In genomic region chr5:142901355-142901802, GRCm38 (mm10) we compare ENCODE assay signal across 9 mouse cellular contexts. TPM values are rescaled to one million over a fixed set of nuclear protein-coding genes. Genes with fewer than 3 reads are reported as not detected.
A peak's percentile ranks its signal among the peaks of the same experiment; 100 is the strongest.
DNase-seq lines count a peak whose midpoint lies in the region; ATAC-seq and TF ChIP-seq lines count a peak whose summit lies in the region.
"Had no signal": no experiment of that assay in that cellular context is flagged by ENCODE, and none has a peak within 500 bp of the region (broad histone marks: within the 10 kb centered on the region; RNA-seq: fewer than 3 reads in every experiment).

No protein-coding gene starts in this region.

- peaks cover 34% of the 10 kb centered on the region for H3K36me3 ChIP-seq in midbrain, embryonic 11.5 days (ENCODE audit: control insufficient read depth, insufficient read depth, low read length)
- peaks cover 35% of the 10 kb centered on the region for H3K36me3 ChIP-seq in midbrain, embryonic 16.5 days (ENCODE audit: control insufficient read depth, insufficient read depth, low read length)
- H3K36me3 ChIP-seq in heart, embryonic 11.5 days (ENCODE audit: control insufficient read depth, insufficient read depth, low read length) = peaks cover 33% of the 10 kb centered on the region
- peaks cover 53% of the 10 kb centered on the region for H3K36me3 ChIP-seq in lung, postnatal 0 days (ENCODE audit: insufficient read depth, low read length)
- no peaks in the 10 kb centered on the region; the same call in 1 of the 2 replicates for H3K36me3 ChIP-seq in testis, adult 2 months (ENCODE audit: control insufficient read depth, insufficient read depth, low read length)

- DNase-seq in midbrain, embryonic 11.5 days (ENCODE audit: low spot score, missing footprints) = peak; percentile 93
- peak; percentile 68 for DNase-seq in embryo, embryonic 10 days (ENCODE audit: low spot score)
- DNase-seq in lung, postnatal 0 days (ENCODE audit: low spot score) = peak; percentile 69
- no peak for DNase-seq in spleen, postnatal 36 days (ENCODE audit: low spot score in 2 of 2)
- no peak for DNase-seq in right cerebral cortex, adult 18-20 months

- ATAC-seq in midbrain, embryonic 11.5 days (ENCODE audit: low FRiP score) = no peak
- no peak for ATAC-seq in midbrain, embryonic 16.5 days
- ATAC-seq in heart, embryonic 11.5 days (replicated peaks; ENCODE audit: insufficient number of reproducible peaks, low FRiP score, low TSS enrichment) = no peak
- no peak for ATAC-seq in lung, postnatal 0 days

- 90% methylated on average over 7 of the region's 7 CpGs for WGBS in midbrain, embryonic 11.5 days
- 85% methylated on average over 7 of the region's 7 CpGs for WGBS in midbrain, embryonic 16.5 days
- 82% methylated on average over 7 of the region's 7 CpGs for WGBS in heart, embryonic 11.5 days (ENCODE audit: insufficient replicate concordance)
- 64% methylated on average over 7 of the region's 7 CpGs for WGBS in lung, postnatal 0 days

- TF ChIP-seq POLR2A in testis, adult 2 months (IDR thresholded peaks at IDR 0.05; ENCODE audit: control insufficient read depth, low read depth, low read length) = no peak

- peak overlapping the region; percentile 40; the same call in 1 of the 2 replicates for H3K27ac ChIP-seq in midbrain, embryonic 11.5 days (ENCODE audit: low read depth, low read length)
- H3K27ac ChIP-seq in midbrain, embryonic 16.5 days (ENCODE audit: low read length) = no peak overlapping the region
- H3K27ac ChIP-seq in heart, embryonic 11.5 days (ENCODE audit: low read depth, low read length) = peak overlapping the region; percentile 7; the same call in 1 of the 2 replicates
- peak overlapping the region; percentile 20; the same call in 1 of the 2 replicates for H3K27ac ChIP-seq in lung, postnatal 0 days (ENCODE audit: low read length)
- peak overlapping the region; percentile 10; the same call in 1 of the 2 replicates for H3K27ac ChIP-seq in testis, adult 2 months (ENCODE audit: control insufficient read depth, insufficient read depth, low read depth, low read length)
- H3K27ac ChIP-seq: macrophage had no signal

- H3K4me3 ChIP-seq in midbrain, embryonic 11.5 days (ENCODE audit: low read depth, low read length) = no peak overlapping the region
- H3K4me3 ChIP-seq in midbrain, embryonic 16.5 days (ENCODE audit: low read depth, low read length) = no peak overlapping the region
- H3K4me3 ChIP-seq in heart, embryonic 11.5 days (ENCODE audit: low read depth, low read length) = no peak overlapping the region
- H3K4me3 ChIP-seq in lung, postnatal 0 days (ENCODE audit: low read depth, low read length) = no peak overlapping the region
- H3K4me3 ChIP-seq in testis, adult 2 months (ENCODE audit: control insufficient read depth, low read depth, low read length) = no peak overlapping the region

- H3K9me3 ChIP-seq in midbrain, embryonic 11.5 days (ENCODE audit: control insufficient read depth, low read length) = no peaks in the 10 kb centered on the region
- no peaks in the 10 kb centered on the region for H3K9me3 ChIP-seq in midbrain, embryonic 16.5 days (replicated peaks; ENCODE audit: control insufficient read depth, low read length, poor library complexity, severe bottlenecking)
- no peaks in the 10 kb centered on the region for H3K9me3 ChIP-seq in heart, embryonic 11.5 days (replicated peaks; ENCODE audit: control insufficient read depth, low read length)
- H3K9me3 ChIP-seq in lung, postnatal 0 days (ENCODE audit: low read length) = no peaks in the 10 kb centered on the region

- no peak overlapping the region for H3K9ac ChIP-seq in midbrain, embryonic 11.5 days (ENCODE audit: low read length)
- no peak overlapping the region for H3K9ac ChIP-seq in midbrain, embryonic 16.5 days (ENCODE audit: low read depth, low read length)
- no peak overlapping the region for H3K9ac ChIP-seq in heart, embryonic 11.5 days (ENCODE audit: low read depth, low read length)
- no peak overlapping the region for H3K9ac ChIP-seq in lung, postnatal 0 days (replicated peaks; ENCODE audit: low read depth)

- TF ChIP-seq EP300 in lung, postnatal 0 days (IDR thresholded peaks at IDR 0.05) = no peak

- no peak for TF ChIP-seq CTCF in lung, postnatal 0 days (IDR thresholded peaks at IDR 0.05)
- no peak for TF ChIP-seq CTCF in testis, adult 2 months (IDR thresholded peaks at IDR 0.05; ENCODE audit: control insufficient read depth, insufficient read depth, insufficient replicate concordance, low read depth, low read length)

- peaks cover 9% of the 10 kb centered on the region; the same call in 1 of the 2 replicates for H3K4me1 ChIP-seq in midbrain, embryonic 11.5 days (ENCODE audit: control insufficient read depth, insufficient read depth, low read length)
- H3K4me1 ChIP-seq in midbrain, embryonic 16.5 days (ENCODE audit: control insufficient read depth, insufficient read depth, low read length) = peaks cover 26% of the 10 kb centered on the region
- H3K4me1 ChIP-seq in heart, embryonic 11.5 days (ENCODE audit: control insufficient read depth, insufficient read depth, low read length) = peaks cover 9% of the 10 kb centered on the region
- H3K4me1 ChIP-seq in lung, postnatal 0 days (ENCODE audit: insufficient read depth, low read depth, low read length) = no peaks in the 10 kb centered on the region; the same call in 1 of the 2 replicates
- H3K4me1 ChIP-seq in testis, adult 2 months (ENCODE audit: control insufficient read depth, insufficient read depth, low read length) = peaks cover 2% of the 10 kb centered on the region

- no peaks in the 10 kb centered on the region for H3K27me3 ChIP-seq in midbrain, embryonic 11.5 days (ENCODE audit: control insufficient read depth, insufficient read depth, low read length)
- no peaks in the 10 kb centered on the region for H3K27me3 ChIP-seq in midbrain, embryonic 16.5 days (ENCODE audit: control insufficient read depth, insufficient read depth, low read depth, low read length)
- H3K27me3 ChIP-seq in heart, embryonic 11.5 days (ENCODE audit: control insufficient read depth, insufficient read depth, low read length) = no peaks in the 10 kb centered on the region
- H3K27me3 ChIP-seq in lung, postnatal 0 days (replicated peaks; ENCODE audit: insufficient read depth, low read length) = no peaks in the 10 kb centered on the region
- no peaks in the 10 kb centered on the region; the same call in 1 of the 2 replicates for H3K27me3 ChIP-seq in testis, adult 2 months (ENCODE audit: control insufficient read depth, insufficient read depth, low read length)

- no peak overlapping the region for H3K4me2 ChIP-seq in midbrain, embryonic 11.5 days
- H3K4me2 ChIP-seq in midbrain, embryonic 16.5 days (ENCODE audit: low read length) = no peak overlapping the region
- H3K4me2 ChIP-seq in heart, embryonic 11.5 days = no peak overlapping the region
- H3K4me2 ChIP-seq in lung, postnatal 0 days (replicated peaks; ENCODE audit: low read depth, low read length) = no peak overlapping the region

RNA-seq across cellular contexts. Expression of gene Actb, which starts 5.2 kb away (rescaled TPM):
- 14,142 and 15,094 TPM in 2 replicates for polyA plus RNA-seq in midbrain, embryonic 11.5 days (2014; fragmentation: Nextera tagmentation; extraction: Ambion mirVana)
- 13,967 and 14,266 TPM in 2 replicates for polyA plus RNA-seq in midbrain, embryonic 16.5 days (2015; fragmentation: Nextera tagmentation; extraction: Ambion mirVana)
- polyA plus RNA-seq in heart, embryonic 11.5 days (2014; fragmentation: Nextera tagmentation; extraction: Ambion mirVana) = 7,480 and 8,290 TPM in 2 replicates
- polyA plus RNA-seq in lung, postnatal 0 days (2015; fragmentation: Nextera tagmentation; extraction: Ambion mirVana) = 18,716 and 19,008 TPM in 2 replicates
- polyA plus RNA-seq in testis, adult 2 months (2012; rRNA removed) = 1,383 and 1,491 TPM in 2 replicates

RNA-seq across cellular contexts. Expression of gene Fbxl18, which starts 6.2 kb away (rescaled TPM):
- polyA plus RNA-seq in midbrain, embryonic 11.5 days (2014; fragmentation: Nextera tagmentation; extraction: Ambion mirVana) = 10.5 and 11.8 TPM in 2 replicates
- 29.9 and 35.1 TPM in 2 replicates for polyA plus RNA-seq in midbrain, embryonic 16.5 days (2015; fragmentation: Nextera tagmentation; extraction: Ambion mirVana)
- 7.0 and 8.0 TPM in 2 replicates for polyA plus RNA-seq in heart, embryonic 11.5 days (2014; fragmentation: Nextera tagmentation; extraction: Ambion mirVana)
- 6.3 and 7.9 TPM in 2 replicates for polyA plus RNA-seq in lung, postnatal 0 days (2015; fragmentation: Nextera tagmentation; extraction: Ambion mirVana)
- 8.5 and 8.9 TPM in 2 replicates for polyA plus RNA-seq in testis, adult 2 months (2012; rRNA removed)

RNA-seq across cellular contexts. Expression of gene Fscn1, which starts 58.8 kb away (rescaled TPM):
- polyA plus RNA-seq in midbrain, embryonic 11.5 days (2014; fragmentation: Nextera tagmentation; extraction: Ambion mirVana) = 566 and 605 TPM in 2 replicates
- polyA plus RNA-seq in midbrain, embryonic 16.5 days (2015; fragmentation: Nextera tagmentation; extraction: Ambion mirVana) = 493 and 557 TPM in 2 replicates
- 180 and 186 TPM in 2 replicates for polyA plus RNA-seq in heart, embryonic 11.5 days (2014; fragmentation: Nextera tagmentation; extraction: Ambion mirVana)
- polyA plus RNA-seq in lung, postnatal 0 days (2015; fragmentation: Nextera tagmentation; extraction: Ambion mirVana) = 69.1 and 81.4 TPM in 2 replicates
- 27.1 and 27.3 TPM in 2 replicates for polyA plus RNA-seq in testis, adult 2 months (2012; rRNA removed)

Comparison
In these comparisons a context has a peak if more than half of its experiments do, and no peak if none do; other contexts are left out.
1. DNase-seq: peak in midbrain, embryonic 11.5 days (single experiment), embryo, embryonic 10 days (single experiment) and lung, postnatal 0 days (single experiment); none in spleen, postnatal 36 days (0 of 2) and right cerebral cortex, adult 18-20 months (single experiment).